ENCODE assay signal across 22 mouse cellular contexts in genomic region chr1:106882723-106883122, GRCm38 (mm10). TPM values are rescaled to one million over a fixed set of nuclear protein-coding genes. Genes with fewer than 3 reads are reported as not detected.
"Had no signal": no experiment of that assay in that cellular context is flagged by ENCODE, and none has a peak within 500 bp of the region (broad histone marks: within the 10 kb centered on the region; RNA-seq: fewer than 3 reads in every experiment).

No protein-coding gene starts in this region.

- ATAC-seq: midbrain, embryonic 16.5 days had no signal

- H3K27me3 ChIP-seq: limb, embryonic 13.5 days; liver, embryonic 15.5 days; midbrain, embryonic 12.5 days; neural tube, embryonic 13.5 days; stomach, embryonic 15.5 days had no signal

- DNase-seq: kidney, adult 8-10 months; kidney, postnatal 36 days; left cerebral cortex, postnatal 4 days; lung, embryonic 14.5 days; lung, postnatal 10 days; lung, postnatal 4 days; retina, postnatal 1 day; thymus, adult 2 months; thymus, postnatal 4 days had no signal

- H3K36me3 ChIP-seq: limb, embryonic 13.5 days; liver, embryonic 15.5 days; midbrain, embryonic 12.5 days; neural tube, embryonic 13.5 days; stomach, embryonic 15.5 days had no signal

- H3K9me3 ChIP-seq: limb, embryonic 13.5 days; liver, embryonic 15.5 days; midbrain, embryonic 12.5 days; neural tube, embryonic 13.5 days; stomach, embryonic 15.5 days had no signal

- H3K4me3 ChIP-seq: layer of hippocampus, adult 2 months; limb, embryonic 13.5 days; liver, embryonic 15.5 days; midbrain, embryonic 12.5 days; neural tube, embryonic 13.5 days; stomach, embryonic 15.5 days had no signal

- H3K4me1 ChIP-seq: limb, embryonic 13.5 days; liver, embryonic 15.5 days; midbrain, embryonic 12.5 days; neural tube, embryonic 13.5 days; stomach, embryonic 15.5 days had no signal

- H3K27ac ChIP-seq: kidney, postnatal 0 days; layer of hippocampus, adult 2 months; limb, embryonic 13.5 days; liver, embryonic 15.5 days; midbrain, embryonic 12.5 days; neural tube, embryonic 13.5 days; stomach, embryonic 15.5 days had no signal

RNA-seq across cellular contexts. Expression of gene Serpinb5, which starts 21.8 kb away (rescaled TPM):
- total RNA-seq: layer of hippocampus, adult 2 months; layer of hippocampus, postnatal 10 days; left cerebral cortex, postnatal 4 days; megakaryocyte-erythroid progenitor cell, adult 5-6 weeks had no signal
- polyA plus RNA-seq: liver, embryonic 11.5 days; liver, embryonic 15.5 days; midbrain, embryonic 12.5 days; midbrain, embryonic 16.5 days; neural tube, embryonic 13.5 days; spleen, adult 2 months; testis, adult 2 months had no signal

RNA-seq across cellular contexts. Expression of gene Serpinb12, which starts 51.5 kb away (rescaled TPM):
- total RNA-seq: layer of hippocampus, adult 2 months; layer of hippocampus, postnatal 10 days; left cerebral cortex, postnatal 4 days; megakaryocyte-erythroid progenitor cell, adult 5-6 weeks had no signal
- polyA plus RNA-seq: liver, embryonic 11.5 days; liver, embryonic 15.5 days; midbrain, embryonic 12.5 days; midbrain, embryonic 16.5 days; spleen, adult 2 months; testis, adult 2 months had no signal
